19 mouse cellular contexts compared by ENCODE assay signal in genomic region chr6:143844701-143844970, GRCm38 (mm10).
"Had no signal": no experiment of that assay in that cellular context is flagged by ENCODE, and none has a peak within 500 bp of the region (broad histone marks: within the 10 kb centered on the region; RNA-seq: fewer than 3 reads in every experiment).

No protein-coding gene starts in this region.

- H3K4me1 ChIP-seq: stomach, embryonic 15.5 days had no signal

- H3K9ac ChIP-seq: liver, embryonic 14.5 days; neural tube, embryonic 13.5 days; stomach, embryonic 15.5 days had no signal

- DNase-seq: kidney, adult 18-20 months; kidney, adult 9 months; kidney, postnatal 14 days; kidney, postnatal 4 days; left cerebral cortex, postnatal 4 days; lung, adult 2 months; lung, postnatal 14 days; lung, postnatal 4 days; midbrain, embryonic 14.5 days; retina, postnatal 1 day; right cerebral cortex, postnatal 25 days; spleen, adult 18-20 months; thymus, postnatal 25 days had no signal

- H3K27me3 ChIP-seq: neural tube, embryonic 13.5 days; stomach, embryonic 15.5 days had no signal

- H3K4me2 ChIP-seq: midbrain, embryonic 11.5 days; neural tube, embryonic 13.5 days; stomach, embryonic 15.5 days had no signal

- ATAC-seq: intestine, embryonic 16.5 days had no signal

- H3K27ac ChIP-seq: liver, embryonic 14.5 days; neural tube, embryonic 13.5 days; stomach, embryonic 15.5 days had no signal

- H3K4me3 ChIP-seq: myocyte; neural tube, embryonic 13.5 days; stomach, embryonic 15.5 days had no signal

- H3K9me3 ChIP-seq: neural tube, embryonic 13.5 days; stomach, embryonic 15.5 days had no signal

- H3K36me3 ChIP-seq: stomach, embryonic 15.5 days had no signal
